Mouse (Mus musculus) MEL (cell line): ENCODE measurements around the gene Cdan1.

Source experiments
- CTCF ChIP-seq, 3 experiments: IDR thresholded peaks in 2 of 3; conservative IDR thresholded peaks in 1 of 3; 2 replicates each; pipeline ENCODE4 v1.5.1; 2011 to 2012; ENCODE audit warnings: low read length in 3 of 3, low read depth in 2 of 3, mild to moderate bottlenecking in 2 of 3, improper control_type of control experiment in 1 of 3, inconsistent platforms in 1 of 3, mixed read lengths in 1 of 3, moderate library complexity in 1 of 3; ENCODE audit not compliant: control insufficient read depth in 1 of 3, insufficient read depth in 1 of 3, poor library complexity in 1 of 3, severe bottlenecking in 1 of 3
- MAX ChIP-seq: IDR thresholded peaks from 2 replicates; pipeline ENCODE4 v1.6.1; 2011; ENCODE audit warnings: low read length, improper control_type of control experiment
- MEF2A ChIP-seq: IDR thresholded peaks from 2 replicates; pipeline ENCODE4 v1.6.1; 2014; ENCODE audit warnings: low read depth, mild to moderate bottlenecking, inconsistent platforms, low read length, improper control_type of control experiment; ENCODE audit not compliant: poor library complexity, insufficient replicate concordance, severe bottlenecking; ENCODE audit errors: extremely low read depth
- POLR2A ChIP-seq, 2 experiments: IDR thresholded peaks; 2 replicates each; pipeline ENCODE4 v1.6.1; 2011 to 2012; ENCODE audit warnings: low read length in 2 of 2, mild to moderate bottlenecking in 2 of 2, control low read depth in 1 of 2, improper control_type of control experiment in 1 of 2, low read depth in 1 of 2, moderate library complexity in 1 of 2; ENCODE audit not compliant: control insufficient read depth in 1 of 2, insufficient read depth in 1 of 2, poor library complexity in 1 of 2
- RAD21 ChIP-seq: IDR thresholded peaks from 2 replicates; pipeline ENCODE4 v1.6.1; 2011; ENCODE audit warnings: mild to moderate bottlenecking, low read depth, low read length, improper control_type of control experiment

- TF ChIP-seq CTCF (IDR thresholded peaks at IDR 0.05 in 2 of 3, conservative IDR thresholded peaks at IDR 0.05 in 1 of 3; ENCODE audit: control insufficient read depth in 1 of 3, insufficient read depth in 1 of 3, low read depth in 2 of 3, low read length in 3 of 3, poor library complexity in 1 of 3, severe bottlenecking in 1 of 3) = no peak
- TF ChIP-seq MEF2A = no peak
- TF ChIP-seq POLR2A (IDR thresholded peaks at IDR 0.05; ENCODE audit: control insufficient read depth in 1 of 2, insufficient read depth in 1 of 2, low read depth in 1 of 2, low read length in 2 of 2, poor library complexity in 1 of 2) = no peak
- TF ChIP-seq RAD21 = no peak
- no peak for TF ChIP-seq MAX
Measured at GRCm38 (mm10) chr2:120860699-120861098, 10.8 kb upstream of the Cdan1 start.
